Mouse (Mus musculus): ENCODE measurements around the gene Lamp1. TPM values are rescaled to one million over a fixed set of nuclear protein-coding genes. Genes with fewer than 3 reads are reported as not detected.

Gene Lamp1
- polyA plus RNA-seq, 1 experiment from 2014 or later, result 242 TPM

DNA sequence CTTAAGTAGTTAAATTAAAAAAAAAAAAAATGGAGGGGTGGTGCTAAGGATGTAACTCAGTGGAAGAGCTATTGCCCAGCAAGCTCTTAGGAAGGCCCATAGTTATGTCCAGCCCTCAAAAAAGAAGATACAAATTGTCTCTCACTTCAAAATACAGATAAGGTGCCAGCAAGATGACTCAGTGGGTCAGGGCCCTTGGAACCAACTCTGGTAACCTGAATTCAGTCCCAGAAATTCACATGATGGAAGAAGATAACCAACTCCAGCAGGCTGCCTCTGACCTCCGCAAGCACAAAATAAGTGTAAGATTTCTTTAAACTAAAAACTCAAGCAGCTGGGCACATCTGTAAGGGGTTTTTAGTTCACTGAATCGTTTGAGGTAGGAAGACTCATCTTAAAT, 10.5 kb upstream of the Lamp1 start:
- peaks cover 60% of the 10 kb centered on the region for H3K36me3 ChIP-seq
- no peak overlapping the region for H3K27ac ChIP-seq (replicated peaks)
- H3K4me2 ChIP-seq (replicated peaks), result no peak overlapping the region
- H3K4me3 ChIP-seq, result no peak overlapping the region
- H3K27me3 ChIP-seq, result no peaks in the 10 kb centered on the region
- no peaks in the 10 kb centered on the region for H3K9me3 ChIP-seq
- H3K9ac ChIP-seq (replicated peaks), result no peak overlapping the region
- ATAC-seq (replicated peaks), result no peak
- H3K4me1 ChIP-seq, result no peaks in the 10 kb centered on the region
- 97% methylated on average over 2 of the region's 2 CpGs for WGBS

DNA sequence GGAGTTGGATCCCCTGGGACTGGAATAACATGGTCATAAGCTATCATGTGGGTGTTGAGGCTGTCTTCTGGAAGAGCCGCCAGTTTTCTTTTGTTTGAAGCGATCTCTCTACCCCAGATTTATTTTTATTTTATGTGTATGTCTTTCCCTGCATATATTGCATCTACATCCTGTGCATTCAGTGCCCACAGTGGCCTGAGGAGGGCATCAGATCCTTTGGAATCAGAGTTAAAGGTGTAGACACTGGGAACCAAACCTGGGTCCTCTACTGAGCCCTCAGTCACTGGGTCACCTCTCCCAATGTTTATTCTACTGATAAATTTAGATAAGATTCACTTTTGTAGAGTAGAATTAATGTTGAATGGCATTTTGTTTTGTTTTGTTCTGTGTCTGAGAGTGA, 9.7 kb upstream of the Lamp1 start:
- Histone ChIP-seq H3K27ac (replicated peaks) (no peak overlapping the region), H3K27me3 (no peaks in the 10 kb centered on the region), H3K9ac (replicated peaks) (no peak overlapping the region), H3K4me3 (no peak overlapping the region), H3K9me3 (no peaks in the 10 kb centered on the region), H3K4me2 (replicated peaks) (no peak overlapping the region), H3K36me3 (peaks cover 56% of the 10 kb centered on the region), H3K4me1 (no peaks in the 10 kb centered on the region)
- 96% methylated on average over 2 of the region's 2 CpGs for WGBS
- ATAC-seq (replicated peaks), result no peak

DNA sequence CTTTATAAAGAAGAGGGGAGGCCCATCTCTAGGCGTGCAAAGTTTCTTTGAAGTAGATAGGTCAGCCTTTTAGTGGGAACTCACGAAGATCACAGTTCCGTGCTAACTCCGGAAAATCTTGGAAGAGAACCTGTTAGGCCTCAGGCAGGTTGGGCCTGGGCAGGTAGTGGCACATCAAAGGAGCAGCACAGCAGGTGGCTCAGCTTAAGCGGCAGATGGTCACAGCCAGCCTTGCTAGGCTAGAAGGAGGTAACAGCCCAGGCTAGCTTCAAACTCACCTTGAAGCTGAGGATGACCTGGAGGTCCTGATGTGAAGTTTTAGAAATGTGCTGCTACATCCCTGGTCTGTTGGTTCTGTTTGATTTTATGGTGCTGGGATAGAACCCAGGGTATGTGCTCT, 9.1 kb upstream of the Lamp1 start:
- Histone ChIP-seq H3K9me3 (no peaks in the 10 kb centered on the region), H3K36me3 (peaks cover 50% of the 10 kb centered on the region), H3K4me1 (no peaks in the 10 kb centered on the region), H3K4me3 (no peak overlapping the region), H3K9ac (replicated peaks) (no peak overlapping the region), H3K4me2 (replicated peaks) (no peak overlapping the region), H3K27me3 (no peaks in the 10 kb centered on the region), H3K27ac (replicated peaks) (no peak overlapping the region)
- ATAC-seq (replicated peaks), result no peak
- WGBS, result 70% methylated on average over 5 of the region's 5 CpGs

DNA sequence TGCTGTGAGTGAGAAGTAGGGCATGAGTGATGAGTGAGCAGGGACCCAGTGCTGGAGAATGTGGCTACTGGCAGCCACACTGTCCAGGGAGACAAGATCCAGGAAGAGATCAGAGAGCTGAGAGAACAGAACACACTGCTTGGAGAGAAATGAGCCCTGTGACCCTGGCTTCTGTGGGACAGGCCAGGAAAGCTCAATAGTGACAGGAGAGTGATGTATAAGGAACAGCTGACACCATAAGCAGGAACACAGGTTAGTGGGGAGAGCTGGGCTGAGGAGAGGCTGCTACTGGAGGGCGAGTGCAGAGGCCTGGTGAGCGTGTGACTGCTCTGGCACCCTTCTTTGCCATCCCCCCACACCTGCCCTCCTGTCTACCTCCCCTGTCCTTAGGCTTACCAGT, 8.0 kb upstream of the Lamp1 start:
- H3K4me3 ChIP-seq, result no peak overlapping the region
- H3K36me3 ChIP-seq, result peaks cover 40% of the 10 kb centered on the region
- H3K27me3 ChIP-seq, result no peaks in the 10 kb centered on the region
- no peak overlapping the region for H3K4me2 ChIP-seq (replicated peaks)
- no peak for ATAC-seq (replicated peaks)
- no peaks in the 10 kb centered on the region for H3K4me1 ChIP-seq
- no peaks in the 10 kb centered on the region for H3K9me3 ChIP-seq
- no peak overlapping the region for H3K27ac ChIP-seq (replicated peaks)
- 95% methylated on average over 2 of the region's 2 CpGs for WGBS
- H3K9ac ChIP-seq (replicated peaks), result no peak overlapping the region

GRCm38 (mm10) chr8:13154099-13154498, 4.9 kb upstream of the Lamp1 start:
- ATAC-seq (replicated peaks), result no peak
- no peak overlapping the region for H3K4me3 ChIP-seq
- H3K9me3 ChIP-seq, result no peaks in the 10 kb centered on the region
- peaks cover 3% of the 10 kb centered on the region for H3K4me1 ChIP-seq
- H3K36me3 ChIP-seq, result peaks cover 13% of the 10 kb centered on the region
- H3K4me2 ChIP-seq (replicated peaks), result no peak overlapping the region
- 84% methylated on average over 9 of the region's 9 CpGs for WGBS
- H3K9ac ChIP-seq (replicated peaks), result no peak overlapping the region
- no peaks in the 10 kb centered on the region for H3K27me3 ChIP-seq
- no peak overlapping the region for H3K27ac ChIP-seq (replicated peaks)

DNA sequence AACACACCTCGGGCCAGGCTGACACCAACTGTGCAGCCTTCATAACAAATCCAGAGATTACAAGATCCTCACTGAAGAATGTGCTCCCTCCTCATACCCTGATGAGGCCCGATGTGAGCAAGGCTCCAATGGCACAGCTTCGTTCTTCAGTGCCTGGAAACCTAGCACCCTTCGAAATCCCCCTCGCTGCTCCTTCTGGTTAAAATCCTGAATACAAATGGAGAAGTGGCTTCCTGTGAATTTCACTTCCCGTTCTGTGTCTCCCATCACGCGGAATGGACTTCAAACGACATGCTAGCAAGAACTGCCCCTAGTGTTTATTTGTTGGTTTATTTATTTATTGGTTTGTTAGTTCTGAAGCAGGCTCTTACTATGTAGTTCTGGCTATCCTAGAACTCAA, 3.6 kb upstream of the Lamp1 start:
- Histone ChIP-seq H3K36me3 (0 out of 2 replicates have a peak, but pooled peaks cover 4% of the 10 kb centered on the region), H3K4me2 (replicated peaks) (no peak overlapping the region), H3K9me3 (no peaks in the 10 kb centered on the region), H3K27me3 (no peaks in the 10 kb centered on the region), H3K27ac (replicated peaks) (no peak overlapping the region), H3K9ac (replicated peaks) (no peak overlapping the region), H3K4me1 (peaks cover 10% of the 10 kb centered on the region), H3K4me3 (no peak overlapping the region)
- no peak for ATAC-seq (replicated peaks)
- 74% methylated on average over 9 of the region's 9 CpGs for WGBS

DNA sequence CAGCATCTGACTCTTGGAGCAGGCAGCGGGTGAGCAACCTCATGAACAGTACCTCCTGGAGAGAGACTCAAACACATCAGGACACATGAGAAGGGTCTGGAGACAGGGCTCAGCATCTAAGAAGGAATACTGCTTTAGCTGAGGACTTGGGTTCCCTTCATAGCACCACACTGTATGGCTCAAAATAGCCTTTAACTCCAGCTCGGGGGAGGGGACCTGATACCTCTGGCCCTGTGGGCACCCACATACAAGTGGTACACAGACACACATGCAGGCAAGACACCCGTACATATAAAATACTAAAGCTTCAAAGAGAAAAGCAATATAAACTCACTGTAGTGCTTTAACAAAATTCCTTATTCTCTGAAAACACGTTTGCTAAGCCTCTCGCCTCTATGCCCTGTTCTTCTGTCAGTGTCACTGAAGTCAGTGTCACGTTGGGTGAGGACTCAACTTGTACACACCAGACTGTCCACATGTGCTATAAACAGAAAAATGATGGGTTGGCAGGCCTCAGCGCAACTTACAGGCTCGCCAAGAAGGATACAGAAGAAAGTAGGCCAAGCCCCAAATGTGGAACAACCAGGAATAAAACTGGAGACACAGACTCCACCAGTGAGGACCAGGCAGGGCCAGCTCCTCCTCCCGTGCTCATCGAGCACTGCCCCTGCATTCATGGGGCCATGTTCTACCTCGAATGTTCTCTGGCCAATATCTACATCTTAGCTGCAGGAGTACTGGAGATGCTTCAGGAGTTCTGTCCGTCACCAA, 2.4 kb upstream of the Lamp1 start:
- no peak overlapping the region for H3K4me2 ChIP-seq (replicated peaks)
- no peak overlapping the region for H3K27ac ChIP-seq (replicated peaks)
- no peak for ATAC-seq (replicated peaks)
- no peak overlapping the region for H3K4me3 ChIP-seq
- peaks cover 21% of the 10 kb centered on the region for H3K4me1 ChIP-seq
- no peaks in the 10 kb centered on the region for H3K9me3 ChIP-seq
- H3K36me3 ChIP-seq, result 0 out of 2 replicates have a peak, but pooled peaks cover 4% of the 10 kb centered on the region
- H3K27me3 ChIP-seq, result no peaks in the 10 kb centered on the region
- no peak overlapping the region for H3K9ac ChIP-seq (replicated peaks)
- 77% methylated on average over 12 of the region's 12 CpGs for WGBS

- H3K9ac ChIP-seq (replicated peaks), result peak overlapping the region; percentile 89
- peak overlapping the region; percentile 74 for H3K4me2 ChIP-seq (replicated peaks)
- H3K27me3 ChIP-seq, result no peaks in the 10 kb centered on the region
- H3K4me3 ChIP-seq, result peak overlapping the region; percentile 97
- H3K27ac ChIP-seq (replicated peaks), result peak overlapping the region; percentile 77
- peaks cover 21% of the 10 kb centered on the region for H3K4me1 ChIP-seq
- H3K9me3 ChIP-seq, result no peaks in the 10 kb centered on the region
- 1% methylated on average over 48 of the region's 49 CpGs for WGBS
- no peaks in the 10 kb centered on the region for H3K36me3 ChIP-seq
- peak; percentile 77 for ATAC-seq (replicated peaks)
Measured at GRCm38 (mm10) chr8:13159377-13159881, 468 bp downstream of the Lamp1 start.

DNA sequence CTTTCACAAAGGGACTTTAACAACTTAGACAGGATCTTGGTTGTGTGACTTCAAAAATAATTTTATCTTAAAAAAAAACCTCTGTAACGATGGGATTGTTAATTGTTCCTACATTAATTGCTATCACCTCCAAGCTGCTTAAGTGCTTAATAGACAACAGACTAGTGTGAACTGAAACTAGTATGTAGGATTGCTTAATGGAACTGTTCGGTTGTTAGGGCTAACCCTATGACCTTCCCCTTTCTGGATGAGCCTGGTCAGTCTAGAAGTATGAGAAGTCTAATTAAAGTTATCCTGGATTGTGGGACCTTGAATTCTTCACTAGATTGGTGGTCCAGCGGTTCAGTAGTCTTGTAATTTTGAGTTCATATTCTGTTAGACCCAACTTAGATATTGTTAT, 1.7 kb downstream of the Lamp1 start:
- 87% methylated on average over 3 of the region's 3 CpGs for WGBS
- H3K27me3 ChIP-seq, result no peaks in the 10 kb centered on the region
- peaks cover 21% of the 10 kb centered on the region for H3K4me1 ChIP-seq
- no peak overlapping the region for H3K27ac ChIP-seq (replicated peaks)
- H3K4me3 ChIP-seq, result peak overlapping the region; percentile 97; the same call in 1 of the 2 replicates
- H3K9ac ChIP-seq (replicated peaks), result no peak overlapping the region
- no peak for ATAC-seq (replicated peaks)
- peak overlapping the region; percentile 74; the same call in 1 of the 2 replicates for H3K4me2 ChIP-seq (replicated peaks)
- no peaks in the 10 kb centered on the region for H3K9me3 ChIP-seq
- H3K36me3 ChIP-seq, result no peaks in the 10 kb centered on the region

DNA sequence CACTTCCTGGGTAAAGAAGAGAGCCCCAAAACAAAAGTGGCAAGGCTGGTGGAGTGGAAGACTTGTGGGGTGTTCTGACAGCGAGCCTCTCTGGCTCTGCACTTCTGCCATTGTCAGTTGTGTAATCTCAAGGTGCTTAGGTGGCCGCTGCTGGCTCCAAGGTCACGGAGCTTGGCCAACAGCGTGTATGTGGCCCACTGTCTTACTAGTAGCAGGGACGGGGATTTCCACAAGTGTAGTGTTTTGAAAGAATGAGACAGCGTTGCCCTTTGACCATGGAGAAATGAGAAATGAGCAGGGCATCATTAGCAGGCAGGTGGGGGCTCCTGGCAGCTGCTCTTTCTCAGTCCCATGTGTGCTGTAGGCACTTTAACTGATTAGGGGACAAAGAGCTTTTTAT, 3.1 kb downstream of the Lamp1 start:
- no peak overlapping the region for H3K4me3 ChIP-seq
- H3K27me3 ChIP-seq, result no peaks in the 10 kb centered on the region
- H3K4me2 ChIP-seq (replicated peaks), result no peak overlapping the region
- ATAC-seq (replicated peaks), result no peak
- H3K27ac ChIP-seq (replicated peaks), result no peak overlapping the region
- H3K9me3 ChIP-seq, result no peaks in the 10 kb centered on the region
- peaks cover 21% of the 10 kb centered on the region for H3K4me1 ChIP-seq
- no peak overlapping the region for H3K9ac ChIP-seq (replicated peaks)
- peaks cover 2% of the 10 kb centered on the region; the same call in 1 of the 2 replicates for H3K36me3 ChIP-seq
- WGBS, result 83% methylated on average over 6 of the region's 6 CpGs

DNA sequence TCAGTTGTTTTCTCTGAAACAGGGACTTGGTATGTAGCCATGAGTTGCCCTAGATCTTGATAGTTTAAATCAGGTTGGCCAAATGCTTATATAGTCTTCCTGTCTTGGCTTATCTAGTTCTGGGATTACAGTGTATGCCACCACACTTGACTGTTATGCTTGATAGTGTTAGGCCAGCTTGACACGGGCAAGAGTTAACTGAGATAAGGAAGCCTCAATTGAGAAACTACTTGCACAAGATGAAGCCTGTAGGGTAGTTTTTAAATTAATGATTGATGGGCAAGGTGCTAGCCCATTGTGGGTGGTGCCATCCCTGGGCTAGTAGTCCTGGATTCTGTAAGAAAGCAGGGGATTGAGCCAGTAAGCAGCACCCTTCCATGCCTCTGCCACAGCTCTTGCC, 4.6 kb downstream of the Lamp1 start:
- Histone ChIP-seq H3K4me3 (no peak overlapping the region), H3K9ac (replicated peaks) (no peak overlapping the region), H3K4me2 (replicated peaks) (no peak overlapping the region), H3K9me3 (no peaks in the 10 kb centered on the region), H3K27me3 (no peaks in the 10 kb centered on the region), H3K27ac (replicated peaks) (no peak overlapping the region), H3K4me1 (peaks cover 19% of the 10 kb centered on the region), H3K36me3 (peaks cover 16% of the 10 kb centered on the region)
- 93% methylated on average over 1 of the region's 1 CpGs for WGBS
- no peak for ATAC-seq (replicated peaks)

- Histone ChIP-seq H3K9ac (replicated peaks) (no peak overlapping the region), H3K27ac (replicated peaks) (no peak overlapping the region), H3K9me3 (no peaks in the 10 kb centered on the region), H3K27me3 (no peaks in the 10 kb centered on the region), H3K4me2 (replicated peaks) (no peak overlapping the region), H3K4me1 (peaks cover 17% of the 10 kb centered on the region), H3K36me3 (peaks cover 20% of the 10 kb centered on the region), H3K4me3 (no peak overlapping the region)
- WGBS, result 92% methylated on average over 5 of the region's 5 CpGs
- ATAC-seq (replicated peaks), result no peak
Measured at GRCm38 (mm10) chr8:13164361-13164760, 5.4 kb downstream of the Lamp1 start.

- no peak overlapping the region for H3K27ac ChIP-seq (replicated peaks)
- no peak overlapping the region for H3K9ac ChIP-seq (replicated peaks)
- no peak for ATAC-seq (replicated peaks)
- no peaks in the 10 kb centered on the region for H3K4me1 ChIP-seq
- no peak overlapping the region for H3K4me3 ChIP-seq
- peaks cover 81% of the 10 kb centered on the region for H3K36me3 ChIP-seq
- H3K4me2 ChIP-seq (replicated peaks), result no peak overlapping the region
- no peaks in the 10 kb centered on the region for H3K27me3 ChIP-seq
- no peaks in the 10 kb centered on the region for H3K9me3 ChIP-seq
- WGBS, result 70% methylated on average over 1 of the region's 1 CpGs
Measured at GRCm38 (mm10) chr8:13170510-13170909, 11.5 kb downstream of the Lamp1 start.
